Mouse (Mus musculus): Measurements from ENCODE around the gene Btbd35f17.
"Not testable (repeated sequence)": the region's sequence is repeated elsewhere in the genome, so short reads cannot be mapped to it uniquely, and the experiment has no call there.

The Btbd35f17 gene

GRCm38 (mm10) chrX:4370336-4370735 is at the start of gene Btbd35f17:
TSS of gene Btbd35f17 (plus strand) at chrX:4370636.
- DNase-seq (ENCODE audit: low spot score): not testable (repeated sequence)
